Mouse (Mus musculus) E14TG2a.4 (cell line): ENCODE data around the gene Acsm1.

Experiments
- H3K27me3 ChIP-seq: 2 replicates; pipeline ENCODE4 v1.6.1; 2014; ENCODE audit warnings: low read length, control low read depth; ENCODE audit not compliant: insufficient read depth
- H3K36me3 ChIP-seq: 2 replicates; pipeline ENCODE4 v1.6.1; 2014; ENCODE audit warnings: low read length, control low read depth; ENCODE audit not compliant: insufficient read depth
- H3K4me1 ChIP-seq: replicated peaks from 2 replicates; pipeline ENCODE4 v1.6.1; 2014; ENCODE audit warnings: low read depth, low read length, control low read depth
- H3K4me3 ChIP-seq: replicated peaks from 2 replicates; pipeline ENCODE4 v1.5.1; 2014; ENCODE audit warnings: mild to moderate bottlenecking, low read length
- H3K9me3 ChIP-seq: 2 replicates; pipeline ENCODE4 v1.6.1; 2014; ENCODE audit warnings: low read length, control low read depth
- CTCF ChIP-seq: conservative IDR thresholded peaks from 2 replicates; pipeline ENCODE4 v1.5.1; 2014; ENCODE audit warnings: low read length
- NANOG ChIP-seq: IDR thresholded peaks from 2 replicates; pipeline ENCODE4 v1.6.1; 2014; ENCODE audit warnings: borderline replicate concordance, low read length, mixed read lengths
- POU5F1 ChIP-seq: IDR thresholded peaks from 2 replicates; pipeline ENCODE4 v1.6.1; 2014; ENCODE audit warnings: low read length, borderline replicate concordance

The Acsm1 gene

DNA sequence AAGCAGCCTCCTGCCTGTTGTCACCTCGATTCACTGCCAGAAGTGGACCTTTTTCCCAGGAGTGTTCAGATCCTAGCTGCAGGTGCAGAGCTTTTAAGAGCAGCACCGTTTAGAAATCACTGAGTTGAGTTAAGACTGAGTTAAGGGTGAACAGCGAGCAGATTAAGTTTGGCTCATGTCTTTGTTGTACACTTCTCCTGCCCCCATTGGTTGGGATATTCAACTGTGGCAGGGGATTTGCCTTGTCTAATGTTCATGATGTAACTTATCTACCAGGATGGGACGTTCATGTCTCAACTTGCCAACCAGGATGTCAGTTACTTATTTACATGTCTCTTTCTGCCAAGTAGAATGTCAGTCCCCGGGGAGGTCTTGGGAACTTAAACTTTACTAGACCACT is 35.5 kb downstream of the Acsm1 start:
- no peaks in the 10 kb centered on the region for H3K36me3 ChIP-seq
- H3K4me1 ChIP-seq, result no peaks in the 10 kb centered on the region
- H3K9me3 ChIP-seq, result no peaks in the 10 kb centered on the region
- no peak overlapping the region for H3K4me3 ChIP-seq
- no peaks in the 10 kb centered on the region for H3K27me3 ChIP-seq
- TF ChIP-seq CTCF, result no peak
- no peak for TF ChIP-seq POU5F1
- no peak for TF ChIP-seq NANOG

DNA sequence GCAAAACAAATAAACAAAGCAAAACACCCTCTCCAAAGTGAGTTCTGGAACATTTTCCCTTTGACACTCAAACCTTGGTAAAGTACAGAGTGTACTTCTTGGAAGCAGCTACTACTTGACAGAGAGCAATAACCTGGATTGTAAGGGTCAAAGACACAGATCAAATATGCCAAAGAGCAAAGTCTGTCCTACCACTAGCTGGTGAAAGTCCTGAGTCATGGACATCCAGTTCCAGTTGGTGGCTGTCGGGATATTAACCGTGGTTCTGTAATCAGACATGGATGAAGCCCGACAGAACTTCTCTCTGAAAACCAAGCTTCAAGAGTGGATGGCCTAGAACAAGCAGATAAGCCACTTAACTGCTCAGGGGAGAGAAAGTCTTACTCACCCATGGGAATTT is 61.1 kb downstream of the Acsm1 start:
- no peaks in the 10 kb centered on the region for H3K9me3 ChIP-seq
- no peaks in the 10 kb centered on the region for H3K27me3 ChIP-seq
- TF ChIP-seq NANOG (no peak), POU5F1 (no peak), CTCF (no peak)
- no peak overlapping the region for H3K4me3 ChIP-seq
- H3K4me1 ChIP-seq, result no peaks in the 10 kb centered on the region
- no peaks in the 10 kb centered on the region for H3K36me3 ChIP-seq

DNA sequence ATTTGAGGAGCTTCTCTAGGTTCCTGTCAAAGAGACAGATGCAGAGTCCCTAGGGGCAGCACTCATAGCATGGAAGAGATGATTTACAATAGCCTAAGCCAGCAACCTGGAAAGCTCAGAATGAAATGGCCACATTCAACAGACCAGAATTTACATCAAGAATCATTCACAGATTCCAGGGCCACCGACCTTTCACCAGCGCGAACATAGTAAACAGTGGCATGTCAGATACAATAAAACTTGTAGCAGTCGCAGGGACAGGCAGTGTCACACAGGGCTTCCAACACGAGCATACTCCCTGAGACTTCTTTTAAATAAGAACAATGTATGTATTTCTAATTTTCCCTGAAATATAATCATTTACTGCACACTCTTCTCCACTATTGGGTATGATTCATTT is 63.6 kb downstream of the Acsm1 start:
- Histone ChIP-seq H3K9me3 (no peaks in the 10 kb centered on the region), H3K4me3 (no peak overlapping the region), H3K36me3 (no peaks in the 10 kb centered on the region), H3K4me1 (0 out of 2 replicates have a peak, but pooled peaks cover 5% of the 10 kb centered on the region), H3K27me3 (no peaks in the 10 kb centered on the region)
- TF ChIP-seq CTCF (no peak), POU5F1 (no peak), NANOG (no peak)

GRCm38 (mm10) chr7:119670925-119671324 is 64.1 kb downstream of the Acsm1 start:
- no peaks in the 10 kb centered on the region for H3K27me3 ChIP-seq
- H3K4me1 ChIP-seq, result 0 out of 2 replicates have a peak, but pooled peaks cover 5% of the 10 kb centered on the region
- TF ChIP-seq CTCF (peak; percentile 38), NANOG (no peak)
- H3K9me3 ChIP-seq, result no peaks in the 10 kb centered on the region
- H3K36me3 ChIP-seq, result no peaks in the 10 kb centered on the region
- H3K4me3 ChIP-seq, result no peak overlapping the region

GRCm38 (mm10) chr7:119673465-119673864 is 66.6 kb downstream of the Acsm1 start:
- TF ChIP-seq CTCF, result peak; percentile 75
- TF ChIP-seq POU5F1, result no peak
- Histone ChIP-seq H3K36me3 (no peaks in the 10 kb centered on the region), H3K4me3 (no peak overlapping the region), H3K9me3 (no peaks in the 10 kb centered on the region), H3K27me3 (no peaks in the 10 kb centered on the region), H3K4me1 (0 out of 2 replicates have a peak, but pooled peaks cover 5% of the 10 kb centered on the region)

- H3K4me1 ChIP-seq, result no peaks in the 10 kb centered on the region
- no peaks in the 10 kb centered on the region for H3K36me3 ChIP-seq
- H3K9me3 ChIP-seq, result no peaks in the 10 kb centered on the region
- TF ChIP-seq CTCF (no peak), POU5F1 (no peak), NANOG (no peak)
- H3K4me3 ChIP-seq, result no peak overlapping the region
- no peaks in the 10 kb centered on the region for H3K27me3 ChIP-seq
These were observed 73.3 kb downstream of the Acsm1 start for GRCm38 (mm10) chr7:119680107-119680506.

GRCm38 (mm10) chr7:119682699-119683098 is 75.9 kb downstream of the Acsm1 start:
- Histone ChIP-seq H3K4me1 (no peaks in the 10 kb centered on the region), H3K27me3 (no peaks in the 10 kb centered on the region), H3K36me3 (no peaks in the 10 kb centered on the region), H3K4me3 (no peak overlapping the region), H3K9me3 (no peaks in the 10 kb centered on the region)
- TF ChIP-seq NANOG (no peak), POU5F1 (no peak)

GRCm38 (mm10) chr7:119689726-119690125 is 82.9 kb downstream of the Acsm1 start, which contains the start of gene Acsm4:
TSS of gene Acsm4 (plus strand) at chr7:119690026.
- Histone ChIP-seq H3K4me1 (peaks cover 22% of the 10 kb centered on the region), H3K36me3 (no peaks in the 10 kb centered on the region), H3K27me3 (no peaks in the 10 kb centered on the region), H3K4me3 (no peak within 1 kb of the TSS), H3K9me3 (no peaks in the 10 kb centered on the region)
- no peak for TF ChIP-seq CTCF
- TF ChIP-seq POU5F1, result no peak
- TF ChIP-seq NANOG, result no peak

DNA sequence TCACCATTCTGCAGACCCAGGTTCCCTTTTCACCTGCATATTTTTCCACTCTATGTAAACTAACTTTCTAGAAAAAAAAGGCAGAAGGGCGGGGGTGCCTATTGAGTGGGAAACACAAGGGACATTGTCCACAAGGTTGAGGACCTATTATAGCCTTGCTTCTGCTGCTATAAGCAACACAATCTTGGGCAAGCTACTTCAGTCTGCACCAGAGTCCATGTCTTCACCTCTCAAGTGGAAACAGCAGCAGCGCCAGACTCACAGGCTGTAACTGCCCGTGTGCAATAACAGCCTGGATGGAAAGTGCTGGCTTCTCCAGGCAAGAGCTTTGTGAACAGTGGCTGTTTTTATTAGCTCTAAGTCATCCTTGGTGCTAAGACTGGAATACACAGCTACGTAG is 85.5 kb downstream of the Acsm1 start:
- TF ChIP-seq NANOG (no peak), CTCF (no peak), POU5F1 (no peak)
- no peaks in the 10 kb centered on the region for H3K27me3 ChIP-seq
- no peak overlapping the region for H3K4me3 ChIP-seq
- H3K36me3 ChIP-seq, result no peaks in the 10 kb centered on the region
- H3K4me1 ChIP-seq, result peaks cover 22% of the 10 kb centered on the region
- H3K9me3 ChIP-seq, result no peaks in the 10 kb centered on the region
